Mouse (Mus musculus): Measurements from ENCODE around the gene Cptp. TPM values are rescaled to one million over a fixed set of nuclear protein-coding genes. Genes with fewer than 3 reads are reported as not detected.

Gene Cptp
- total and polyA plus RNA-seq, 3 experiments: 14.0 to 22.6 TPM; not detected in 1

GRCm38 (mm10) chr4:155841003-155841454, 28.2 kb downstream of the Cptp start (continued):
- TF ChIP-seq BHLHE40 (IDR thresholded peaks at IDR 0.05; ENCODE audit: borderline replicate concordance, low read depth, low read length): no peak
- no peak for TF ChIP-seq ELF1 (IDR thresholded peaks at IDR 0.05; ENCODE audit: low read depth, low read length)

DNA sequence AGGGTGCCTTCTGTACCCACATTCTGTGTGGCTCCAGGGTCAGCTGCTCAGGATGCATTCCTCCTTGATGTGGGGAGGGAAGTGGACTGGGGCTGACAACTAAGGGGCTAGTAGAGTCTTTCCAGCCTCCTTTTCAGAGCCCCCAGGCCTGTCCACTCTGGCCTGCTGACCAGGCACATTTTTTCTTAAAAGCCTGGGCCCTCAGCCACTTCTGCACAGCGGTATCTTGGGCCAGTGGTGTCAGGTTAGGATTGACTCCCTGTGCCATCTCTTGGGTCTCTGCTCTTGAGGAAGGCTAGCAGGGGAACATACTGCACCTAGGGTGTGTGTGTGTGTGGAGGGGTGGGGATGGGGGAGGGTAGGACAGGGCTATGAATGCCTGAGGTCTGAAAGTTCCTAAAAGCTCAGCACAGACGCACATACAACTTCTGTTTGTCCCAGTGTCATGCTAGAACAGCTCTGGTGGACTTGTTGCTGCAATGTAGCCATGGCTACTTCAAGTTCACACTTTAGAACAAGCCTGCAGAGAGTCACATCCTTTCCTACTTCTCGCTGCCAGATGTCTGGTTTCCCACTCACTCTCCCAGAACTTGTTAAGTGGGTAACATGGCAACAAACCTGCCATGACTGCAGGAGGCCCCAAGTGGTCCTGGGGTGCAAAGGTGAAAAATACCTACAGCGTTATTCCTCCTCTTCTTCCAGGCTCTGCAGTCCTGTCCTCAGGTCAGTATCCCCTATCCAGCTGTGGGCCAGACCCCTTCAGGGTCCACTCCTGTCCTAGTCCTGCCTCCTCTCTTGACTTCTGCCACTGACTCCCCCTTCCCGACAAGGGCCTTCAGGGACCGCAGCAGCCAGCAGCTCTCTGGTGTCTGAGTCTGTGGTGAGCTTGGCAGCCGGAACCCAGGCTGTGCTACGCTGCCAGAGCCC, 28.9 kb downstream of the Cptp start:
- H3K27ac ChIP-seq (ENCODE audit: control insufficient read depth, low read depth, low read length): peak overlapping the region; percentile 38; the same call in 1 of the 2 replicates
- peak; percentile 52 for DNase-seq (ENCODE audit: low read depth, low spot score)

DNA sequence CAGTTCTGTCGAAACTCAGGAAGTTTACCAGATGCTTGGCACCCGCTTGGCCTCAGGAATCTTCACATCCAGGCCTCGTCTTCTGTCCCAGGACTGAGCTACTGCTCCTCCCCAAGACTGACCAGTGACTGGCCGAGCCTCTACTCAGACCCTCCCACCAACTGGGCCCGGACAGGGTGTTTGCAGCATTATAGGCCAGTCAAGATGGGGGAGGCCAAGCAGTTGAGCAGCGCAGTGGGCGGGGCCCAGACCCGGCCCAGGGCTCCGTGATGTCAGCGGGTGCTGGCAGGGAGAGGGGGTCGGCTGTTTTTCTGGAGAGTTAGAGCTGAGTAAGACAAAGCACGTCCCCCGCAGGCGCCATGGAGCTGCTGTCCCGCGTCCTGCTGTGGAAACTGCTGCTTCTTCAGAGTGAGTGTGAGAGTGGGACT, 29.7 kb downstream of the Cptp start, which contains the start of gene Mxra8:
Gene Mxra8, plus strand, starts transcription at position 198 of the 428 bp plus-strand sequence.
- Histone ChIP-seq H3K4me1 (ENCODE audit: control insufficient read depth in 1 of 2, insufficient read depth in 2 of 2, low read length in 2 of 2) (0 out of 4 replicates have a peak, but pooled peaks cover 0 to 3% of the 10 kb centered on the region in 2 experiments), H3K36me3 (ENCODE audit: control insufficient read depth in 1 of 2, insufficient read depth in 2 of 2, low read length in 2 of 2) (no peaks in the 10 kb centered on the region; a peak in 1 of 4 replicates), H3K9ac (ENCODE audit: control insufficient read depth, low read depth, low read length, poor library complexity, severe bottlenecking) (peak within 1 kb of the TSS; percentile 83), H3K4me3 (ENCODE audit: control insufficient read depth in 1 of 2, insufficient read depth in 1 of 2, low read depth in 2 of 2, low read length in 2 of 2) (peak within 1 kb of the TSS; percentile 78 to 91), H3K79me2 (ENCODE audit: control insufficient read depth, insufficient read depth, low read length, poor library complexity) (peaks cover 2% of the 10 kb centered on the region; the same call in 1 of the 2 replicates), H3K27ac (ENCODE audit: control insufficient read depth, low read depth, low read length) (0 out of 2 replicates have a peak within 1 kb of the TSS, but pooled peaks have one; percentile 38), H3K27me3 (ENCODE audit: control insufficient read depth in 1 of 2, insufficient read depth in 2 of 2, low read length in 2 of 2) (no peaks in the 10 kb centered on the region), H3K9me3 (replicated peaks; ENCODE audit: insufficient read depth, low read length) (no peaks in the 10 kb centered on the region)
- TF ChIP-seq JUND (IDR thresholded peaks at IDR 0.05; ENCODE audit: low read depth, low read length) (no peak), ETS1 (IDR thresholded peaks at IDR 0.05; ENCODE audit: low read depth, low read length) (no peak), TCF12 (IDR thresholded peaks at IDR 0.05; ENCODE audit: low read depth, low read length) (no peak), SMC3 (IDR thresholded peaks at IDR 0.05; ENCODE audit: low read depth, low read length) (no peak), GABPA (IDR thresholded peaks at IDR 0.05; ENCODE audit: low read depth, low read length) (no peak), E2F4 (IDR thresholded peaks at IDR 0.05; ENCODE audit: borderline replicate concordance, low read depth, low read length) (no peak), CTCF (IDR thresholded peaks at IDR 0.05 in 2 of 3, conservative IDR thresholded peaks at IDR 0.05 in 1 of 3; ENCODE audit: control insufficient read depth in 1 of 3, insufficient read depth in 1 of 3, low read depth in 2 of 3, low read length in 3 of 3, poor library complexity in 1 of 3, severe bottlenecking in 1 of 3) (no peak)
- no peak for DNase-seq (ENCODE audit: low read depth, low spot score)

More for the DNA sequence above, 28.9 kb downstream of the Cptp start:
- Histone ChIP-seq H3K36me3 (ENCODE audit: control insufficient read depth in 1 of 2, insufficient read depth in 2 of 2, low read length in 2 of 2) (no peaks in the 10 kb centered on the region; a peak in 1 of 4 replicates), H3K9ac (ENCODE audit: control insufficient read depth, low read depth, low read length, poor library complexity, severe bottlenecking) (peak overlapping the region; percentile 83), H3K4me1 (ENCODE audit: control insufficient read depth in 1 of 2, insufficient read depth in 2 of 2, low read length in 2 of 2) (0 out of 4 replicates have a peak, but pooled peaks cover 0 to 3% of the 10 kb centered on the region in 2 experiments), H3K79me2 (ENCODE audit: control insufficient read depth, insufficient read depth, low read length, poor library complexity) (peaks cover 2% of the 10 kb centered on the region; the same call in 1 of the 2 replicates), H3K27me3 (ENCODE audit: control insufficient read depth in 1 of 2, insufficient read depth in 2 of 2, low read length in 2 of 2) (no peaks in the 10 kb centered on the region), H3K9me3 (replicated peaks; ENCODE audit: insufficient read depth, low read length) (no peaks in the 10 kb centered on the region), H3K4me3 (ENCODE audit: control insufficient read depth in 1 of 2, insufficient read depth in 1 of 2, low read depth in 2 of 2, low read length in 2 of 2) (peak overlapping the region; percentile 78 to 91)
- TF ChIP-seq CHD1 (IDR thresholded peaks at IDR 0.05; ENCODE audit: low read depth, low read length) (no peak), USF2 (IDR thresholded peaks at IDR 0.05; ENCODE audit: borderline replicate concordance in 1 of 2, insufficient read depth in 1 of 2, low read depth in 1 of 2, low read length in 2 of 2) (no peak), KAT2A (conservative IDR thresholded peaks at IDR 0.05; ENCODE audit: low read depth, low read length) (no peak), MAX (IDR thresholded peaks at IDR 0.05; ENCODE audit: low read length) (0 out of 2 replicates have a peak, but pooled peaks have one; percentile 13), NRF1 (IDR thresholded peaks at IDR 0.05; ENCODE audit: insufficient read depth, low read depth, low read length, poor library complexity, severe bottlenecking) (no peak)
